Mouse (Mus musculus): Measurements from ENCODE around the gene Tacc2. TPM values are rescaled to one million over a fixed set of nuclear protein-coding genes. Genes with fewer than 3 reads are reported as not detected.

Gene Tacc2
- total RNA-seq, 2 experiments from 2014 or later, result 91.9 to 95.2 TPM

DNA sequence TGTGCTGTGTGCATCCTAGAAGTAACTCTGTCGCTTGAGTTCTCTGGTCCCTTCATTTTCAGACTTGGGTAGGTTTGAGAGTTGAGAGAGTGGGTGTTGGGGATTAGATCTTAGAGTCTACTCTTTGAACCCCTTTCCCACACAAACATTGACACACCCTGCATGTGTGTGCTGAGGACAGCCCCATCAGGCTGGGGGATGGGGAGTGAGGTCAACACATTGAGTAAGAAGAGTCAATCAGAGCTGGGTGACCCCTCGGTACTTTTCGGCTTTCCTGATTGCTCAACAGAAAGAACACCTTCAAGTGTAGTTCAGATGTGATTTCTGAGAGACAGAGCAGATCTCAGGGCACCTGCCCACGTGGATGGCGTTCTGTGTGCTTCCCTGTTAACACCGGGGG is 139.8 kb downstream of the Tacc2 start:
- DNase-seq (ENCODE audit: low spot score in 2 of 2), result no peak

DNA sequence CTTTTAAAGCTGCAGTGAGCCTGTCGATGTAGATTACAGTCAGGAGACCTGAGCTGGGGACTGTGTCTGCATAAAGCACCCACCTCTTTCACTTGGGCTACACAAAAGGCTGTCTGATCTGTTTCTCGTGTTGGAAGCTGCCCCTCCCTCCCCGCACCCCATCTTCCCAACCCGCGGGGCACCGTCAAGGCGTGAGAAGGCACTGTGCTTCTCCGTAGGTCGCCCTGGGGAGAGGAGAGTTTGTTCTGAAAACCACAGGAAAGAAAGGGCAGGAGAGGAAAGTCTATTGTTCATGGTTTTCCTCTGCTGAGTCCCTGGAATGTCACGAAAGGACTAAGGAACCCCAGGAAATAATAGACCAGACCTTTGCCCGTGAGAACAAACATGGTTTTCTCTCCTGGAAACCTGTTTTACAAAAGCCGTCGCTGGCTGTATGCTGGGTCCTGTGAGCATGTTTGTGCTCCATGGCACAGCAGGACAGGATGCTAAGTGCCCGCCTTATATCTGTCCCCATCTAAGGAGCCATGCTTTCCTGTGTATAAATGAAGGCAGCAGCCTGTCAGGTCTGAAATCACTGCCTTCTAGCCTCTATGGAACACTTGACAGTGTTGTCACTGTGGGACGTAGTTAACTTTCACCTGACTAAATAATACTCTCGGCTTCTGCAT is 142.8 kb downstream of the Tacc2 start:
- no peak for DNase-seq (ENCODE audit: low spot score in 2 of 2)

DNA sequence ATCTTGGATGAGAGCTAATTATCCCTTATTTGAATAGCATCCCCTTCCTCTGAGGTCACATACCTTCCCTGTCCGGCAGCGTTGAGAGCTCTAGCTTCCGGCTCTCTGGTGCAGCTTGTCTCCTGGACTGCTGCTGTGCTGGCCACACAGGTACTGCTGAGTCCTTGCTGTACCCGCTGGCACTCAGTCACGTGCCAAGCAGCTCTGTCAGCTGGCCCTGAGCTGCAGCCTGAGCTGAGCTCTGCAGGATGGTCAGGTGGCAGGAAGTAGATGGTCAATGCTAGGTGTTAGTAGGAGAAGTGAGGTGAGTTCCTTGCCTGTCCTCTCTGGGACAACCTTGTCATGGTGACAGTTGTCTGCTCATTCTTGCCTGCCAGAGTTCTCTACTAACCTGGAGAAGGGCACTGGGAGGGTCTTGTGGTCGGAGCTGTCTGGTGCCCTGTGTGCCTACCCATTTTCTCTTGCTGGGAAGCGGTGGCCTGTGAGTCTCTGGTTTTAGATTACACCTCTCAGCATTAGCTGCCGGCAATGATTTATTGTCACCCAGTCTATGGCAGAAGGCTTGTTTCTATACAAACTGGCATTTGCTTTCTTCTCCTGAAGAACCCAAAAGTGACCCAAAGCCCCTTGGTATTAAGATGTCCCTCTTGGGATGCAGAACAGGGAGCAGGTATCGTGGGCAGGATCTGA is 143.6 kb downstream of the Tacc2 start:
- DNase-seq (ENCODE audit: low spot score in 2 of 2), result no peak

DNA sequence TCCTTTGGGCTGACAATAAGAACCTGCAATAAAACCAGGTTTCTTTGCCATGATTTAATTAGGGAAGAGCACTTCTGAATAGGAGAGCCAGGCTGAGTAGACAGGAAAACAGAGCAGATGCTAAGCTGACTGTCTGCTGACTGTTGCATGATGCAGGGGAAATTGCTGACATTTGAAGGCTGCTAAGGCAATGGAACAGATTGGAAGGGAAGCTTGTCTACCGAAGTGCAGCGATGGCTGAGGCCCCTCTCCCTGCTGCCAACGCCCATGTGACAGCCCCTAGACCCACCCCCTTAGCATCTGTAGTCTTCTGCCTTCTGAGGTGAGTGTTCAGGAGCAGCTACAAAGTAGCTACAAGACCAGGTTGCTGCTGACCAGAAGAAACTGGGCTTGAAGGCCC is 148.9 kb downstream of the Tacc2 start:
- peak; percentile 30 to 51 for DNase-seq (ENCODE audit: low spot score in 2 of 2)

DNA sequence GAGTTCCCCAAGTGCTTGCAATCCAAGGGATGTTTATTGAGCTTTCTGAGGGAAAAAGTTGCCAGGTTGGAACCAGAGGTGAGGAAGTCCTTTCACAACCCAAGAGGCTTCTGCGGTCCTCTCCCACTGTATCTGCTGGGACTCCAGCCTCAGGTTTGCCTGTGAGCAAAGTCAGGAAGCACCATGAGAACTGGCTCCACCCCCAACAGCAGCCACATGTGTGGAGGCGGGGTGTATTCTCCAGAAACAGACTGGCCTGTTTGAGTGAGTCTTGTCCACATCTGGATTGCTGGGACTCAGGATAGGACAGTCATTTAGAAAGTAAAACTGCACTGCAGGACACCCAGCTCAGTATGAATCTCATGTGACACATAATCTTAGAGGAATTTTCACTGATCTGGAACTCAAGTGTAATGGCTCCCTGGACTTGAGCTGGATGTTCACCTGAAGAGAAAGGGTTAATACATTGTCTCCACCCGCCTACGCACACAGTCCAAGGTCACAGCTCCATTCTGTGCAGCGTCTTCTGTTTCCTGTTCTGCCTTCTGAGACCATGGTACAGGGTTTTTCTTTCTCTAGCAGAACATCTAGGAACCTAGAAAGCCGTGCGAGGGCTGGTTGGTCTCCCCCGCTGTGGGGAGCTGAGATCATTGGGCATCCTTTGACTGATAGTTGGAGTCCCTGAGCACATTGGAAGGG is 149.6 kb downstream of the Tacc2 start:
- no peak for DNase-seq (ENCODE audit: low spot score in 2 of 2)

DNA sequence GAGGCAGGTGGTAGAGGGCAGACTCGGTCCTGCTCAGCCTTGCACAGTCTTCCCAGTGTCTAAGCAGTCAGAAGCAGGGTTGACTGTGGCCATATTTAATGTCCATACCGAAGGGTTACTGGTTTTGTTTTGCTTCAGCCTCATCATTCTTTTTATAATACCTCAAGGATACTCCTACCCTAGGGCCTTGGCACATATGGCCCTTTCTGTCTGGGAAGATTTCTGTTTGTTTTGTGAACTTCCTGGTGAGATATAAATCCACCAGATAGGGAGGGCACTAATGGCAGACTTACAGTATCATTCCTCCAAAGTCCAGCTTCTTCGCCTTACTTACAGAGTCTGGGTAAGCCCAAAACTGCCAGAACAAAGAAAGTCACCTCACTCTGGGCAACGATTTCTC is 150.3 kb downstream of the Tacc2 start:
- no peak for DNase-seq (ENCODE audit: low spot score in 2 of 2)

DNA sequence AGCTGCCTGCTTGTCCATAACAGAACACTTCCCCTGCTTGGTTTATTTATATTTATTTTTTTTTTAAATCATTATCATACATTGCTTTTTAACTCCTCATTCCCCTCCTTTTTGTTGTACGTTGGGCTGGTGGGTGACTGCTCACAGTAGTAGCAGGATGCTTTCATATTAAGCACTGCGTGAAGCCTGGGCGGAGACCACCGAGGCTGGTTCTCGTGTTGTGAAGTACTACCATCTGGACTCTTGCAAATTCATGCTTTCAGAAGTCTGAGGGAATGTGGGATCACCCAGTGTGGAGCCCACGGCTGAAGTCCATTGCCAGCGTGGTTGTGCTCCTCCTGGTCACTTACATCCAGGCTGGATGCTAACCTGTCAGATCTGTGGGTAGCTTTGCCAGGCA is 154.6 kb downstream of the Tacc2 start:
- DNase-seq (ENCODE audit: low spot score in 2 of 2), result no peak

DNA sequence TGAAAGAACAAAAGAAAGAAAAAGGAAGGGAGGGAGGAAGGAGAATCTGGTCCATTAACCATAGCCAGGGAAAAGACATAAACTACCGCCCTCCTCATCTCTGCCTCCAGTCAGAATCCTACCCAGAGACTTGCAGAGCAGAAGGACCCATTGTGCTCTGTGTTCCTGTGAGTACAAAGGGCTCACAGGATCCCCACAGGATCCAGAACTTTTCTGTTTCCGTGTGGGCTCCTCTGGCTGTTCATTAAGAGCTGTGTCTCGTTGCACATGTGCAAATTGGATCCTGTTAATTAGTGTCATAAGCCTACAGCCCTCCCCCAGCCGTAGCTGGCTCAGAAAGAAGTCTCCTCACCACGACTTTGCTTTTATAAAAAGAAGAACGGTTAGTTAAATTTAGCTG is 155.7 kb downstream of the Tacc2 start:
- DNase-seq (ENCODE audit: low spot score in 2 of 2), result no peak

DNA sequence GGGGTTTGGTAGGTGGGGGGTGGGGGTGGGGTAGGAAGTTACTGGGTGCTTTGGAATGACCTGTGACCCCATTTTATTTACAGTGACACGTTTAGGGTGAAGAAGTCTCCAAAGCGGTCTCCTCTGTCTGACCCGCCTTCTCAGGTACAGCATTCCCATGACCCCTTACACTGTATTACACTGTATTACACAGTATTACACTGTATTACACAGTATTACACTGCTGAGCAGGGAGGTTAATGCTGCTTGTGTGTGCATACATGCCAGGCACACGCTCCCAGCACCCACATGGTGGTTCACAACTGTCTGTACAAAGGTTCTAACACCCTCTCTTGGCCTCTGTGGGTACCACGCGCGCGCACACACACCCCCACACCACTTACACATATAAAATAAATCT is 156.2 kb downstream of the Tacc2 start:
- no peak for DNase-seq (ENCODE audit: low spot score in 2 of 2)

DNA sequence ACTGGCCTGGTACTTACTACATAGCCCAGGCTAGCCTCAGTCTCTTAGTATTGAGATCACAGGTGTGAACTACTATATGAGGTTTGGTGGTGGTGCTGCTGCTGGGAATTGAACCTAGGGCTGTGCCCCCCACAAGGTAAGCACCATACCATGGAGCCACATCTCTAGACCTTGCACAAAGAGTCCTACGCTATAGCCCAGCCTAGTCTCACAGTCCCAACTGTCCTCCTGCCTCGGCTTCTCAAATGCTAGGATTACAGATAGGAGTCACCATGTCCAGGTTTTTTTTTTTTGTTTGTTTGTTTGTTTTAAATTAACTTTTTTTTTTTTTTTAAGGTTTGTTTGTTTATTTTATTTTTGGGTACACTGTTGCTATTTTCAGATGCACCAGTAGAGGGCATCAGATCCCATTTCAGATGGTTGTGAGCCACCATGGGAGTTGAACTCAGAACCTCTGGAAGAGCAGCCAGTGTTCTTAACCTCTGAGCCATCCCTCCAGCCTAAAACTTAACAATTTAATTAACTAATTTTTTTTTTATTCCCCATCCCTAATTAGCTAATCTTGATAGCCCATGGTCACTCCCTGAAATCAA is 157.1 kb downstream of the Tacc2 start:
- no peak for DNase-seq (ENCODE audit: low spot score in 2 of 2)

DNA sequence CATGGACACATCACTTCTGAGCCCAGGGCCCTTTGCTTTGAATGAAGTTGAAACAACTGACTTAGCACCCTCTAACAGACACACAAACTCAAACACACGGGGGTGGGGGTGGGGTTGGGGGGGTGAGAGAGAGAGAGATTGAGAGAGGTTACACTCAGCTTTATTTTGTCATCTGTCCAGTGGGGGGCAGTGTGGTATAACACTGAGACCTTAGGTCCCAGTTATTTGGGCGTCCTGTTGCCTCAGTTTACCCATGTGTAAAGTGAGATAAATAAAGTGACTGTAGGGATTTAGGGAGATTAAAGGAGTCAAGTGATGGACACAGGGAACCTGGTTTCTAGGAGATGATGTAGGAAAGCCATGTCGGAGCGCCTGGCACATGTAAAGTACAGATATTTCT is 163.9 kb downstream of the Tacc2 start:
- no peak for DNase-seq (ENCODE audit: low spot score in 2 of 2)

DNA sequence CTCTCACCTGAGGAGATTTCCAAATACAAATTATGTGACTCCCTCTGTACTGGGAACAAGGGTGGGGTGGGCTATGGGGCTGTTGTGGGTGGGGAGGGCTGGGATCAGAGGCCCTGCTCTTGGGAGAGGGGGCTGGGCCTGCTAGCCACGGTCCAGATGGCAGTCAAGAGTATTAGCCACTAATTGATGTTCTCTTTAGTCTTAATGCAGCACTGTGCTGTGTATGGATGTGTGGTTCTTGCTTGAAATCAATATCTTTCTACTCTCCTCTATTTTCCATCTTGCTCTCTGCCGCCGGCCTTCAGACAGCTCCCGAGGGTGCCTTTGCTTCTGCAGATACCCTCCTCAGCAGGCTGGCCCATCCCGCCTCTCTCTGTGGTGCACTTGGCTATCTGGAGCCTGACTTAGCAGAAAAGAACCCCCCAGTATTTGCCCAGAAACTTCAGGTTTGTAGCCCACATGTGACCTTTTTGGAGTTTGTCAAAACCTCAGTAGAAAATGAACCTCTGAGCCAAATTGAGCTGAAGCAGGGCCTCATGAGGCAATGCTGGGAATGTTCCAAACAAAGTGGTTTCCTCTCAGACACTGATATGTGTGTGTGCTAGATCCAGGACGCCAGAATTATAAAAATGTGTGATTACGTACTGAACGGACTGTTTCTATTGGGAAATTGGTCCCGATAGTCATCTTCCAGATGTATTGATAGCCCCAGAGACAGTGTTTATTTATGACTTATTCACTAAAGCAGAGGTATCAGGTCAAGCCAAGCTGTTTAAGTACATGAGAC is 166.2 kb downstream of the Tacc2 start:
- no peak for DNase-seq (ENCODE audit: low spot score in 2 of 2)

DNA sequence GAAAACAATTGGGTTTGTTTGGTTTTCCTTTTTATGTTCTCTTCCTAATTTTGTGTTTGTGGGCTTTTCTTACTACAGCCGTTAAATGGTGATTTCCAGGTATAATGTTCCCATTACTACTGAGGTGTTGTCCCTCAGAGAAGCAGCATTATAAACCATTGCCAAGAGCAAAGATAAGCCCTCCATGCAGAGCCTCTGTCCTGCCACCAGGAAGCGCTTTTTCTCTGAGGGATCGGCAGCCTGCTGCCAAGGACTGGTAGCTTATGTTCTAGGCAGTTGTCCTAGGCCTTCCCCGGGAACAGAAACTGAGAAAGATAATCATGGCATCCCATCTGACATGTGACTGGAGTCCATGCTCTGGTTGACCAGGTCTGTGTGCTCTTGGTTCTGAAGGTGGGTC is 171.9 kb downstream of the Tacc2 start:
- no peak for DNase-seq (ENCODE audit: low spot score in 2 of 2)

DNA sequence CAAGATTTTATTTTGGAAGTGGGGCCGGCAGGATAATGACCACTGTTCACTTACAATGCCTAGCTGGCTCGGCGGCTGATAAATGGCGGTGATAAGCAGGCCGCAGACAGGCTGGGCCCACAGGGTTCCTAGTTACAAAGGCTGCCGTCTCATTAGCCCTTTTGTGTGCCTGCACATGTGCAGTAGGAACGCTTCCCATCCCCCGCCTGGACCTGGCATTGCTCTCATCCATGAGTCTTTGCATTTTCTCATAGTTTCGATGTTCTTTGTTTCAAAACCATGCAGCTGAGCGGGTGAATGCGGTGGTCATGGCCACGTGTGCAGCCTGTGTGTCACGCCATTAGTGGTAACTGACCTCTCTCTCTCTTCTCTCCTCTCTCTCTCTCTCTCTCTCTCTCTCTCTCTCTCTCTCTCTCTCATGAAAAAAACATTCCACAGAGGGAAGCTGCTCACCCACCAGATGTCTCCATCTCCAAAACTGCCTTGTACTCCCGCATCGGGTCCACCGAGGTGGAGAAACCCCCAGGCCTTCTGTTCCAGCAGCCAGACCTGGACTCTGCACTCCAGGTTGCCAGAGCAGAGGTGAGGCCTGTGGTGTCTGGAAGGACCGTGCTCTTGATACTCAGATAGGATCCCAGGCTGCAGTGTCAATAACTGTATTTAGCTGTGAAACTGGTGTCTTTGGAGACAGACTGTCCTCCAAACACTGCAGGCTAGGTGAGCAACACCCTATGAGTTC is 173.7 kb downstream of the Tacc2 start:
- peak; percentile 41 to 61 for DNase-seq (ENCODE audit: low spot score in 2 of 2)

DNA sequence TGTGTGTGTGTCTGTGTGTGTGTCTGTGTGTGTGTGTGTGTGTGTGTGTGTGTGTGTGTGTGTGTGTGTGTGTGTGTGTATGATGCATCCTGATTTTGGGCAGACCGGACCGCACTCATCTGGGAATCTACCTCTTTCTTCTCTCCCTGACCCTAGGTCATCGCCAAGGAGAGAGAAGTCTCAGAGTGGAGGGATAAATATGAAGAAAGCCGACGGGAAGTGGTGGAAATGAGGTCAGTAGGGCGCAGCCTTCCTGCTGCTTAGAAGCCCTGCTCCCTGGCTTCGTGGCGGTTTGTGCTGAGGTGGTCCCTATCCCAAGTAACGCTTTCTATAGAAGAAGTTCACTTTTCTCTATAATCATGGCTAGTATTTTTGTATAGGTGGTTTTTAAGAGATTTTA is 174.4 kb downstream of the Tacc2 start:
- no peak for DNase-seq (ENCODE audit: low spot score in 2 of 2)

DNA sequence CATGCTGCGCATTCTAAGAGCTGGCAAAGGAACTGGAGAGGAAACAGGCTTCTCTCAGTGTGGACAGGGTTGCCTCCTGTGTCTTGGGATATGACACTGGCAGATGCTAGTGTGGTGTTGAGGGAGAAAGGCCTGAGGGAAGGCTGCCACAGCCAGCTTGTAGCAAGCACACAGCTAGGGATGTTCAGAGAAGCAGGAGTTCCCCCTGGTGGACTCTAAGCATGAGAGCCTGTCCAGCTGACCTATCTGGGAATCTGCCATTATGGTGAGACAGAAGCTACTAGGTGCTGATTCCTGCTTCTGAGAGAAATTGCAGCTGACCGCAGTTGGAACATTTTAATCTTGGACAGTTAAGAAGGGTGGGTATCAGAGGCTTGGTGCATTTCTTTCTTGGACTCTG is 177.6 kb downstream of the Tacc2 start:
- peak in 1 of 2 experiments; percentile 41 for DNase-seq (ENCODE audit: low spot score in 2 of 2)

DNA sequence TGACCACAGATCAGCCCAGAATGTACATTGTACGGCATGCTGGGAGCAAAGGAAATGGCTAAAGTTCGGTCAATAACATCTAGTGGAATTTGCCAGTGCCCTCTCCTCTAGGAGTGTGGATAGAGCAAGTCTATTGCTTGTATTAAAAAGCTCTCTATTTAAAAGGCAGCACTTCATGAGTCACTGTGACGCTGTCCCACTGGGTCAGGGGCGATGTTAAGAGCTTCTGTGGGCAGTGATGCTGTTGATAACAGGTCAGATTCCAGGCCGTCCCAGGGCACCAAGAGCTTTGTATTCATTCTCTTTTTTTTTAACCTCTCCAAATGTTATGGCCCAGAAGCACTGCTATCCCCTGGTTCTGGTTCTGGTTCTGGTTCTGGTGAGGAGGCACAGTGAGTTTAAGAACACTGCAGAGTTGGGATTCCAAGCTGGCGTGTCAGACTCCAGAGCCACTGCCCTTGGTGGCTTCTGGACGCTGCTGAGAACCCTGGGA is 179.2 kb downstream of the Tacc2 start:
- no peak for DNase-seq (ENCODE audit: low spot score in 2 of 2)

DNA sequence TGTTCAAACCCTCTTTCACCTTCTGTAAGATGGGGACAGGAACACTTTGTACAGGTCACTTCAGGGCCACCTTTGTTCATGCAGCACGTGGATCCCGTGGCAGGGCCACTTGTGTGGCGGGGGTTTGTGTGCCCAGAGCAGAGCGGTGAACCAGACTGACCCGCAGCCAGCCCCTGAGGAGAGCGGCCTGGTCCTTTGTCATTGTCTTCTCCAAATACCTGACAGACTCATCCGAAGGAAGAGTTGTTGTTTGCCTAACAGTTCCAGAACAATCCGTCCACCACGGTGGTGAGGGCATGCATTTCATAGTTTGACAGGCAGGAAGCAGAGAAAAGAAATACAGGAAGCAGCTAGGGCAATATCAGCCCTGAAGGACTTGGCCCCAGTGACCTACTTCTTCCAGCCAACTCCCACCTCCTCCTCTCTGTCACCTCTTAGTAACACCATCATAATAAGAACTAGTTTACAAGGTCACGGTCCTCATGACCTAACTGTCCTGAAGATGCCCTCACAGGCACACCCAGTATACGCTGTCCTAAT is 180.2 kb downstream of the Tacc2 start:
- DNase-seq (ENCODE audit: low spot score in 2 of 2), result no peak

DNA sequence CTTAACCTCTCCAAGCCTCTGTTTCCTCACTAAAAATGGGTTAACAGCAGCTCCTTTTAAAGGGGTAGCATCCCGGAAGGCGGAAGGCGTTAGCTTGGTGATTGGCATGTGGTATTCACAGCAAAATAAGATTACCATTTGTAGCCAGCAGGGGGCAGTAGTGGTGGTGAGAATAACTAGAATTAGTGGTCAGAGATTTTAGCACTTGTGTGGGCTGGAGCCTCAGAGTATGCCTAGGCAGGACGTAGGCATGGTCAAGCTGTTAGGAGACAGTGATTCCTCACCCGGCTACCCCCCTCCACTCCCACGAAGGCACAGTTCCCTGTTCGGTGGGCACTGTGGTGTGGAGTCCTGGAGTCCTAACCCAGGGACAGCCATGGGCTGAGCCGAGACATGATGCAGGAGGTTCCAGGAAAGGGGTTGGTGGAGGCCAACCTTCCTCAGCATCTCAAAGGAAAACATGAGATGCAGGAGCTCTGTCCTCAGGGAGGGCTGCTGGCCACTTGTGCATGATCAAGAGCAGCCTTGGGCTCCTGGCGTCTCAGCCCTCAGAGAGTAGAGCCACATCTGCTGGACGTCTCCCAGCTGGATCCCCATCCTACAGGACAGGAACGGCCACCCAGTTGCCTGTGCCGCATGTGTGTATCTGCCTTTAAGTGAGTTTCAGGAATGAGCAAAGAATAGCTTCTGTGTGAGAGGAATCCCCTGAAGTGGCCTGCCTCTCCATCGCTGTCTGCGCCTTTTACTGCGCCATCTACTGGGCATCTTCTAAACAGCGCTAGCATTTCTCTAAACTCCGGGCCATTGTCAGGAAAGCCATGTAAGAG is 185.0 kb downstream of the Tacc2 start:
- peak; percentile 80 to 83 for DNase-seq (ENCODE audit: low spot score in 2 of 2)

Data from layer of hippocampus, postnatal 10 days (tissue).